Mouse (Mus musculus) R1 (cell line): Measurements from ENCODE around the gene Cfap100.

Experiments
- DNase-seq: peaks from one replicate; pipeline ENCODE4 v3.0.0-alpha.2; 2018; ENCODE audit warnings: low read depth, low spot score

Cfap100 gene

DNA sequence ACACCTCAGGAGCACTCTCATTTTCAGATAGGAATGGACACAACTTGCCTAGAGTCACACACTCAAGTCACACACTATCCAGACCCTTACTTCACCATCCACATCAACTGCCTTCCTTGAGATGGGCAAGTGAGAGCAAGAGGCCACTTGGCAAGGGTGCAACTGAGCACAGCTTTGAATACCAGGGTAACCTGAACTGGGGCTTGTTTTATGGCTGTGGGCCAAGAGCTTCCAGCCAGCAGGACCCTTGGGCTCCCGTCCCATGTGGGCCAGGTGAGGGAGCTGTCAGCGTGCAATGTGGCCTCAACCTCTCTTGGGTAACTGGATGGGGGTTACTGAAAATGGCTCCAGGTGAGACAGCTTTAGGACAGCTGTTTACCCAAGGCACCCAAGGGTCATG, 28.8 kb upstream of the Cfap100 start:
- no peak for DNase-seq

DNA sequence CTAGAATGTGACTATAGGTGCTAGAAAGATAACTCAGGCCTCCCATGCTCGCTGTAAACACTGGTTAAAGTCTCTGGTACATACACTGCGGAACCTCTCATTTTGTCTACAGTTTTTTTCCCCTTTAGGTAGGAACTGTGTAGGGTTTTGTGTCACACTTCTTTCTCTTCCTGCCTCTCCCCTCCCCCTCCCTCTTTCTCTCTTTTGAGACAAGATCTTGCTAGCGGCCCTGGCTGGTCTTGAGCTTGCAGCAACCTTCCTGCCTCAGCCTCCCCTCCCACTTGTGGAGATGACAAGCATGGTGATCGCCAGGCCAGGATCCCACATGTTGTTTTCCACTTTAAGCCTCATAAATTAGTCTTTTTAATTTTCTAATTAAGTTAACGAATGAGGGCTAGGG, 25.2 kb upstream of the Cfap100 start:
- DNase-seq = peak; percentile 79

DNA sequence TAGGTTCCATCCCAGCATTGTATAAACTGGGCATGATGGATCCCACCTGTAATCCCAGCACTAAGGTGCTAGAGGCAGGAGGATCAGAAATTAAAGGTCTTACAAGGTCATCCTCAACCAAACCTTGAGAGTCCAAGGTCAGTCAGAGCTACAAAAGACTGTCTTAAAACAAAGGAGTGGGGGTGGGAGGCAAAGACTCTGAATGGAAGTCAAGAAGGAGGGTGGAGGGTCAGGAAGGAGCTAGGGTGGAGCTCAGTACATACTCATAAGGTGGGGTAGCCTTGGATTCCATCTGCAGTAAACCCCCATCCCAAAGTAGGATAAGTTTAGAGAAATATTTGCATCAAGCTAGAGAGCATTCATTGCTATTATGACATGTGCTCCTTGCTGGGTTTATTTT, 24.0 kb upstream of the Cfap100 start:
- DNase-seq = peak; percentile 95

DNA sequence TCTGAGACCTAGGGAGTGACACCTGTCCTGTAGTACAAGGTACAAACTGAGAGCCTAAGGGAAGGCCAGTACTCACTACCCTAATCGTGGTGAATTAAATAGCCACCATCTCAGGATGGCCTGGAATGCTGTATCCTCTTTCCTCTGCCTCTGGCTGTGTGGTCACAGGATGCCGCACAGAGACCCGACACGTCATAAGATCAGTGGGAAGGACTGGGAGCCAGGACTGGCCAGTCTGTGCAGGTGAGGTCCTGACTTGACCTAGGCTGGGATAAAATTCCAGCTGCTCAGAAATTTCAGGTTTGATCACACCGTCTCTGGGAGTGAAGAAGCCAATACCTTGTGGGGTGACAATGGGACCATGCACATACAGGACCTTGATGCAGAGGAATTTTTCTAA, 22.9 kb upstream of the Cfap100 start:
- no peak for DNase-seq

- no peak for DNase-seq
Measured at GRCm38 (mm10) chr6:90450697-90451096, 22.1 kb upstream of the Cfap100 start.

GRCm38 (mm10) chr6:90450179-90450578, 21.6 kb upstream of the Cfap100 start:
- peak; percentile 83 for DNase-seq

GRCm38 (mm10) chr6:90446883-90447282, 18.3 kb upstream of the Cfap100 start:
- no peak for DNase-seq

DNA sequence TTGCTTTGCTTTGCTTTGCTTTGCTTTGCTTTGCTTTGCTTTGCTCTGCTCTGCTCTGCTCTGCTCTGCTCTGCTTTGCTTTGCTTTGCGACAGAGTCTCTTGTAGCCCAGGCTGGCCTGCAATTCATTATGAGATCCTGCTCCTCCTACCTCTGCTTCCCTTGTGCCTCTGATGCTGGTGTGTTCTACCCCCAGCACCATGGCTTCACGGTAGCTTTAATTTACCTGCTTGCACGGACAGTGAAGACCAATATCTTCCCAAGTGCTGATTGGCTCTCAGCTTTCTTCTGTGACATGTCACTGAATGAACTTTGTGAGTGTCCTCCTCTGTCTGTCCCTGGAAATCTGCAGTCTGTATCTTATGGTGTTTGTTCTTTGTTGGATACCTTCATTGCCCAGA, 8.4 kb upstream of the Cfap100 start:
- DNase-seq = peak; percentile 68

- DNase-seq = peak; percentile 53
Measured at GRCm38 (mm10) chr6:90436192-90436907, 7.8 kb upstream of the Cfap100 start.

DNA sequence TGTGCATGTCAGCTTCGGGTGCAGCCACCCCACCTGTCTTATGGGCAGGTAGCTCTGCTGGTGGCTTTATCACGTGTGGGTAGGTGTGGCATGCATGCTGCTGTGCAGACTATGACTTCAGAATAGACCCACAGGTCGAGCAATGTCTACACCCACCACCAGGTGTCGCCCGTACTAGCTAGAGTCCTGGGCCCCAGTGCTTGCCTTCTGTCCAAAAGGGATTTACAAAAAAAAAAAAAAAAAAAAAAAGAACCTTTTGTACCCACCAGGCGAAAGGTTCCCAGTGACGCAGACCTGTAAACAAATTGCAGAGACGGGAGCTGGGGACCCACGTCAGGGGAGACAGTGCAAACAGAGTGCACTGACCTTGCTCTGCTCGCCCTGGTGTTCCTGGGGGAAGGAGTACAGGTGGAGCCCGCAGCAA, 6.6 kb upstream of the Cfap100 start:
- DNase-seq = peak; percentile 94

DNA sequence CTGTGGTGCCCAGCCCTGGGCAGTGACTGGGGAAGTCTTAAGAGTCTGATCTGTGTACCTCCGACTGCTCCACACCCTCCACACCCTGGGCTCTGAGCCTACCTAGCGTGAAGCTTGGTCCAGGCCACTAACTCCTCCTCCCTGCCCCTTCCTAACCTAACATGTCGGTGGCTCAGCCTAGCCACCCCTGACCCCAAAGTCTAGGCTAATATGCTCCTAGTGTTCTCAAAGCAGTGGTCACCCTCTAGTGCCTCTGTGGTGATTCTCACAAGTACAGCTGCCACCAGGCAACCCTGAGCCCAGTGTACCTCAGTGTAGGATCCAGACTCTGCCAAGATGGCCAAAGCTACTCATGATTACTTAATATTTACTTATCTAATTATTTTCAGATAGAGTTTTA, 6.1 kb upstream of the Cfap100 start:
- DNase-seq = peak; percentile 35

DNA sequence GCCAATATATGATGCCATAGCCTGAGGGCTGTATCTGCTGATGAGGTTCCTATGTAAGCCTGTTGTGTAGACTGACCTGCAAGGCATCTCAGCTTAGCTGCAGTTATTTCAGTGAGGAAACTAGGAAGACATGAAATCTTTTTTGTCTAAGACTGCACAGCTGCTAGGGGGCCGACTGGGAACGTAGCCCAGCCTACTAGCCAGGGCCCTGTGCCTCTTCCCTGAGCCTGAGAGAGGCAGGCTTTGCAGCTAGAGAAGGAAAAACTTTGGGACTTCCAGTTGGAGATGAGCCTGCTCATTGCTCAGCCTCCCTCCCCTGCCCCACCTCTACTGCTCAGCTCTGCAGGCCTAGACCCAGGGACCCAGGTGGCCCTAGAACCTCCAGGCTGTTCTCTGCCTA, 2.9 kb upstream of the Cfap100 start:
- DNase-seq = no peak

GRCm38 (mm10) chr6:90429911-90430310, 1.3 kb upstream of the Cfap100 start:
- DNase-seq = no peak

DNA sequence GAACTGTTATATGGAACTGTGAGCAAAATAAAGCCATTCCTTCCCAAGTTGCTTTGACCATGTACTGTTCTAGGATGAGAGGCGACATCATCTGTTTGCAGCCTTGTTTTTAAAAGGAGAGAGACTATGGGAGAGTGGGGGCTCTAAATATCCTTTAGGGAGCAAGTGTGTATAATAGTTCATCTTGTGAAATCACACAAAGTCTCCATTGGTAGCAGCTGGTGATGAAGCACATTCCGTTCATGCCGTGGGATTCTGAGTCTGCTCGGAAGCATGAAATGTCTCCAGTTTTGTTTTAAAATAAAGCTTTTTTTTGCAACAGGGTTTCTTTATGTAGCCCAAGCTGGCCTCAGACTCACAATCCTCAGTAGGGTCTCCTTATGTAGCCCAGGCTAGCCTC, 2.6 kb downstream of the Cfap100 start:
- no peak for DNase-seq

GRCm38 (mm10) chr6:90425361-90425760, 3.2 kb downstream of the Cfap100 start:
- no peak for DNase-seq

- peak; percentile 96 for DNase-seq
Measured at GRCm38 (mm10) chr6:90422565-90422964, 6.0 kb downstream of the Cfap100 start.

GRCm38 (mm10) chr6:90411926-90412325, 16.7 kb downstream of the Cfap100 start:
- DNase-seq = no peak

DNA sequence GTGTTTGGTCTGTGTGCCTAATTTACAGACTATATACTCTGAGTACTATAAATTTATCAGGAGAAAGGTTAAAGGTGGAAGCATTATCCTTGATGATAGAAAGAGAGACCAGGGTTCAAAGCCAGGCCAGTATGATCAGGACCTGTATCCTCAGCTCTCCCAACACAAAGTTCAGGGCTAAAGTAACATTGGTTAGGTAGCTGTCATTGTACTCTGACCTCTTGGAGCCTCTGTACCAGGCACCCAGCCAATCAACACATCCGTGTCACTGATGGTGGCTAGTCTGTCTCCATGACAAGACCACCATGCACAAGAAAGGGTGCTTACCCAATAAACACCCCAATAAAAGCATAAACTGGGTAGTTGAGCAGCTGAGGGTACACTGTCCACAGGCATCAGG, 17.6 kb downstream of the Cfap100 start:
- no peak for DNase-seq

DNA sequence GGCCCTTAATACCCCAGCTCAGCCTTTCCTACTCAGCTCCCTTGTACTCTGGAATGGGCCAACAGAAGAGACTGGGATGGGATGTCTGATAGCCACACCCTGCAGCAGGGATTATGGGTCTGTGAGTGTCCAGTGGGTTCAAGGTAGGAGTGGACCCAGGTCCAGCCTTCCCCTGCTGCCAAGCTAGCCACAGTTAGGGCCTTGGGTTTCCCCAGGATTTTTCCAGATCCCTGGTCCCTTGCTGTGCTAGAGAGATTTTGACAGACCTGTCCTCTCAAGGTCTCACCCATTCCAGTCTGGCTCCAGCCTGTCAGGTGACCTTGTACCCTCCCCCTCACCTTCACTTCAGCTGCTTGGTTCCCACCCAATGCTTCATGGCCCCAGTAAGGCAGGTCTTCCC, 20.0 kb downstream of the Cfap100 start:
- no peak for DNase-seq

GRCm38 (mm10) chr6:90397291-90397690, 31.3 kb downstream of the Cfap100 start:
- DNase-seq = no peak

- DNase-seq = no peak
Measured at GRCm38 (mm10) chr6:90395751-90396150, 32.8 kb downstream of the Cfap100 start.

- DNase-seq = no peak
Measured at GRCm38 (mm10) chr6:90393948-90394347, 34.6 kb downstream of the Cfap100 start.

- DNase-seq = no peak
Measured at GRCm38 (mm10) chr6:90390629-90391028, 38.0 kb downstream of the Cfap100 start.

GRCm38 (mm10) chr6:90381465-90381864, 47.1 kb downstream of the Cfap100 start:
- no peak for DNase-seq
